Mouse (Mus musculus) heart, adult 2 months (tissue): Measurements from ENCODE around the gene Gm20388. TPM values are rescaled to one million over a fixed set of nuclear protein-coding genes. Genes with fewer than 3 reads are reported as not detected.

Source experiments
- DNase-seq, 2 experiments: peaks; one replicate each; pipeline ENCODE4 v3.0.0; 2021
- H3K27ac ChIP-seq: fragments of 200-600 bp; 2 replicates; pipeline ENCODE4 v1.8.1; 2022
- H3K27me3 ChIP-seq: fragments of 200-500 bp; 2 replicates; pipeline ENCODE4 v1.6.1; 2012; ENCODE audit warnings: mild to moderate bottlenecking, low read length, inconsistent platforms, mixed read lengths; ENCODE audit not compliant: control insufficient read depth, insufficient read depth
- H3K36me3 ChIP-seq: fragments of 200-500 bp; 2 replicates; pipeline ENCODE4 v1.6.1; 2012; ENCODE audit warnings: low read length, inconsistent platforms; ENCODE audit not compliant: control insufficient read depth, insufficient read depth
- H3K4me1 ChIP-seq: fragments of 200-500 bp; 2 replicates; pipeline ENCODE4 v1.6.1; 2011; ENCODE audit warnings: low read length; ENCODE audit not compliant: control insufficient read depth, insufficient read depth
- H3K4me3 ChIP-seq: fragments of 200-600 bp; 2 replicates; pipeline ENCODE4 v1.8.1; 2022
- H3K79me2 ChIP-seq: fragments of 200-500 bp; replicated peaks from 2 replicates; pipeline ENCODE4 v1.6.1; 2012; ENCODE audit warnings: mild to moderate bottlenecking, inconsistent platforms, low read length, moderate library complexity, mixed read lengths; ENCODE audit not compliant: control insufficient read depth, insufficient read depth
- H3K9ac ChIP-seq: fragments of 200-500 bp; 2 replicates; pipeline ENCODE4 v1.6.1; 2012; ENCODE audit warnings: low read depth, mild to moderate bottlenecking, control low read depth, inconsistent platforms, low read length, mixed read lengths
- CTCF ChIP-seq: fragments of 200-600 bp; IDR thresholded peaks from 2 replicates; pipeline ENCODE4 v1.8.1; 2022; ENCODE audit warnings: antibody characterized with exemption, mild to moderate bottlenecking, moderate library complexity
- EP300 ChIP-seq: fragments of 200-500 bp; IDR thresholded peaks from 2 replicates; pipeline ENCODE4 v1.6.1; 2011; ENCODE audit warnings: low read depth, low read length, control low read depth; ENCODE audit not compliant: insufficient read depth
- POLR2A ChIP-seq: fragments of 200-500 bp; IDR thresholded peaks from 2 replicates; pipeline ENCODE4 v1.6.1; 2011; ENCODE audit warnings: mild to moderate bottlenecking, low read depth, low read length, control low read depth; ENCODE audit not compliant: insufficient read depth
- WGBS: fragments of 180-500 bp; shearing (Covaris S2); methylation state at CpG from one replicate; pipeline ENCODE4 v1.1.7; 2018; 5-methylcytosine and 5-hydroxymethylcytosine counted together
- intact Hi-C: fragments of 180-260 bp; cut with DNase I; formaldehyde crosslinking; loops from one replicate; pipeline ENCODE4 v1.15.1; 2025
- polyA plus RNA-seq: library from polyadenylated mRNA; depleted of rRNA; stranded (reverse); fragments of >200 nt; gene quantifications from 2 replicates; pipeline ENCODE4 v1.2.3, GENCODE M21; 2012
- total RNA-seq, 2 experiments: library from RNA; stranded (reverse); gene quantifications; 2 replicates each; pipeline ENCODE4 v1.2.3; 2021

The Gm20388 gene
- total and polyA plus RNA-seq, 3 experiments: 1.8 to 32.3 TPM; not detected in 1

- no peaks in the 10 kb centered on the region for H3K36me3 ChIP-seq
- H3K4me1 ChIP-seq: peaks cover 2% of the 10 kb centered on the region
- no peak overlapping the region for H3K4me3 ChIP-seq
- DNase-seq: no peak
- WGBS: 60% methylated on average over 4 of the region's 4 CpGs
- intact Hi-C loops: no loop called here
- no peaks in the 10 kb centered on the region for H3K79me2 ChIP-seq
- H3K27me3 ChIP-seq: no peaks in the 10 kb centered on the region
- no peak overlapping the region for H3K27ac ChIP-seq
- no peak overlapping the region for H3K9ac ChIP-seq
- TF ChIP-seq CTCF: no peak
- TF ChIP-seq EP300: no peak
- no peak for TF ChIP-seq POLR2A
Measured at GRCm38 (mm10) chr8:121919158-121919557, 2008.5 kb downstream of the Gm20388 start.

DNA sequence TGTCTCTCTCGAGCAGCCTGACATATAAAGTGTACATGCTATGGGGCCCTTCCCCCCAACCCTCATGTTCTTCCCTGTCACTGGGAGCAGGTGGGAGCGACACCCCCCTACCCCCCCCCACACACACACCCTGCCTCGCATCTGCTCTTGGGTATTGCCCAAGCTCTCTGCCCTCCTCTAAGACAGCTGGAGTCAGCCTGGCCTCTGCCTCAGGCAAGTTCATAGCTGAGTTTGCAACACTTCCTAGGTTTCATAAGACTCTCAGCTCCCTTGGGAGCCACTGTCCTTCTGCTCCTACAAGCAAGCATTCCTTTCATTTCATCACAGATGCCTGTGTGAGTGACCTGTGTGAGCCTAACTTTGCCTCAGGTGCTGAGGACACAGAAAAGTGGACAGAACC lies 2009.1 kb downstream of the Gm20388 start:
- H3K36me3 ChIP-seq: no peaks in the 10 kb centered on the region
- intact Hi-C loops: loop anchor here (10.0 kb wide), 1 partner anchor 205 kb away; no protein-coding TSS in a partner anchor
- no peak overlapping the region for H3K9ac ChIP-seq
- no peak overlapping the region for H3K4me3 ChIP-seq
- H3K27ac ChIP-seq: no peak overlapping the region
- 65% methylated on average over 3 of the region's 3 CpGs for WGBS
- no peak for TF ChIP-seq POLR2A
- TF ChIP-seq CTCF: no peak
- TF ChIP-seq EP300: 0 out of 2 replicates have a peak, but pooled peaks have one; percentile 46
- DNase-seq: peak in 1 of 2 experiments; percentile 43
- H3K79me2 ChIP-seq: no peaks in the 10 kb centered on the region
- no peaks in the 10 kb centered on the region for H3K27me3 ChIP-seq
- peaks cover 2% of the 10 kb centered on the region for H3K4me1 ChIP-seq

DNA sequence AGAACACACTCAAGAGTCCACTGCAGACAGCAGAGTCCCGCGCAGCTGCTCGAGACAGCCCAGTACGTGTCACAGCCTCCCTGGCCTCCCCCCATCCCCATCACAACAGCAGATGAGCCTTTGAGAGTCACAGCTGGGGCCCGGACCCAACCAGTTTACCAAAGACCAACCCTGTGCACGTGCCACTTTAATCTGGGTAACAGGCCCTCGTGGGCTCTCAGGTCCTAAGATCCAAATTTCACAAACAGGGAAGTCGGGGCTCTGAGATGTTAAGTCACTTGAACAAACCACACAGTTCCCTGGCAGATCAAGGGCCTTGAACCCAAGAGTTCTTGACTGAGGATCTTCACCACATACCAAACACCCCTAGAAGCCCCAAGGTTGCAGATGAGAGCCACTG lies 2010.9 kb downstream of the Gm20388 start:
- Histone ChIP-seq H3K27ac (peak overlapping the region; percentile 53), H3K4me1 (peaks cover 3% of the 10 kb centered on the region), H3K9ac (no peak overlapping the region), H3K79me2 (no peaks in the 10 kb centered on the region), H3K36me3 (no peaks in the 10 kb centered on the region), H3K27me3 (no peaks in the 10 kb centered on the region), H3K4me3 (no peak overlapping the region)
- TF ChIP-seq CTCF: no peak
- WGBS: 74% methylated on average over 8 of the region's 8 CpGs
- DNase-seq: no peak
- intact Hi-C loops: loop anchor here (10.0 kb wide), 1 partner anchor 207 kb away; no protein-coding TSS in a partner anchor

DNA sequence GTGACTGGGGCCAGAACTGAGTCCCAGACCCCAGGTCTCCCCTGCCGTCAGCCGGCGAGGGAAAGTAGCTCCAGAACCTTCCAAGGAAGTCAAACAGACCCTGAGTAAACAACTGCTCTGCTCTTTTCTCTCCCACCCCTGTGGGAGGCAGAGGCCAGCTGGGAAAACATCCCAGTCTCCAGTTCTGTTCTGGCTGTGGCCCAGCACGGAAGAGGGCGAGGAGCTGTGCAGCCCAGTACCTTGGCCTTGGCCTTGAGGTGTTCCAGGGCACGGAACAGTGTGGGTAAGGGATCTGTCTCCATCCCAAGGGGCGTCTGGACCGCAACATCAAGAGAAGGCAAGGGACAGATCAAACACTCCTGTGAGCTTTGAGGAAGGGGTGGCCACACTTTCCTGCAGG lies 2011.5 kb downstream of the Gm20388 start:
- Histone ChIP-seq H3K36me3 (no peaks in the 10 kb centered on the region), H3K79me2 (no peaks in the 10 kb centered on the region), H3K9ac (no peak overlapping the region), H3K27ac (peak overlapping the region; percentile 53), H3K27me3 (no peaks in the 10 kb centered on the region), H3K4me1 (peaks cover 3% of the 10 kb centered on the region), H3K4me3 (no peak overlapping the region)
- peak; percentile 63 to 72 for DNase-seq
- intact Hi-C loops: loop anchor here (10.0 kb wide), 1 partner anchor 207 kb away; no protein-coding TSS in a partner anchor
- TF ChIP-seq POLR2A (no peak), EP300 (0 out of 2 replicates have a peak, but pooled peaks have one; percentile 5)
- WGBS: 26% methylated on average over 8 of the region's 8 CpGs

GRCm38 (mm10) chr8:121924681-121925080 lies 2014.0 kb downstream of the Gm20388 start:
- Histone ChIP-seq H3K9ac (no peak overlapping the region), H3K79me2 (no peaks in the 10 kb centered on the region), H3K4me3 (no peak overlapping the region), H3K27me3 (no peaks in the 10 kb centered on the region), H3K36me3 (no peaks in the 10 kb centered on the region), H3K4me1 (peaks cover 3% of the 10 kb centered on the region), H3K27ac (no peak overlapping the region)
- TF ChIP-seq EP300 (no peak), CTCF (no peak), POLR2A (no peak)
- DNase-seq: no peak
- WGBS: 76% methylated on average over 5 of the region's 5 CpGs
- intact Hi-C loops: loop anchor here (1.0 to 10.0 kb wide), 3 partner anchors 52 to 210 kb away; no protein-coding TSS in a partner anchor

- no peak overlapping the region for H3K4me3 ChIP-seq
- no peak overlapping the region for H3K9ac ChIP-seq
- intact Hi-C loops: loop anchor here (1.0 to 10.0 kb wide), 3 partner anchors 53 to 211 kb away; no protein-coding TSS in a partner anchor
- TF ChIP-seq EP300 (peak; percentile 53; the same call in 1 of the 2 replicates), POLR2A (no peak), CTCF (peak; percentile 90)
- WGBS: 27% methylated on average over 10 of the region's 10 CpGs
- no peaks in the 10 kb centered on the region for H3K79me2 ChIP-seq
- H3K36me3 ChIP-seq: no peaks in the 10 kb centered on the region
- no peaks in the 10 kb centered on the region for H3K27me3 ChIP-seq
- peak; percentile 71 to 81 for DNase-seq
- peaks cover 3% of the 10 kb centered on the region for H3K4me1 ChIP-seq
- no peak overlapping the region for H3K27ac ChIP-seq
Measured at GRCm38 (mm10) chr8:121925624-121926023, 2015.0 kb downstream of the Gm20388 start.
